Mouse (Mus musculus) large intestine, adult 2 months (tissue): ENCODE results near the gene Bcat2. TPM values are rescaled to one million over a fixed set of nuclear protein-coding genes. Genes with fewer than 3 reads are reported as not detected.

Experiments used
- polyA plus RNA-seq: library from polyadenylated mRNA; depleted of rRNA; stranded (reverse); fragments of >200 nt; gene quantifications from 2 replicates; pipeline ENCODE4 v1.2.3, GENCODE M21; 2012; rRNA removed

Bcat2 gene
- polyA plus RNA-seq, 1 experiment = 40.9 TPM

Other genes with a start within 250 kb of the Bcat2 start
- gene Trpm4, start 236.4 kb upstream of the Bcat2 start, polyA plus RNA-seq = 182 and 185 TPM in 2 replicates
- 0.40 and 0.67 TPM in 2 replicates for gene Hrc, start 234.9 kb upstream of the Bcat2 start, polyA plus RNA-seq
- gene Ppfia3, start 203.1 kb upstream of the Bcat2 start, polyA plus RNA-seq = 47.1 and 70.3 TPM in 2 replicates
- gene Lin7b, start 199.6 kb upstream of the Bcat2 start, polyA plus RNA-seq = 4.5 and 7.9 TPM in 2 replicates
- 102 and 165 TPM in 2 replicates for gene Snrnp70, start 174.4 kb upstream of the Bcat2 start, polyA plus RNA-seq
- gene Kcna7, start 164.5 kb upstream of the Bcat2 start, polyA plus RNA-seq = 0.06 TPM in 1 of 2 replicates, not detected in the other
- 0.10 and 0.16 TPM in 2 replicates for gene Ntf5, start 156.5 kb upstream of the Bcat2 start, polyA plus RNA-seq
- gene Lhb, start 149.3 kb upstream of the Bcat2 start, polyA plus RNA-seq = not detected in 2 replicates
- gene Gys1, start 135.3 kb upstream of the Bcat2 start, polyA plus RNA-seq = 11.2 and 14.7 TPM in 2 replicates
- 70.5 and 70.6 TPM in 2 replicates for gene Ruvbl2, start 132.1 kb upstream of the Bcat2 start, polyA plus RNA-seq
- gene Ftl1, start 110.3 kb upstream of the Bcat2 start, polyA plus RNA-seq = 1,842 and 2,045 TPM in 2 replicates
- 105 and 106 TPM in 2 replicates for gene Bax, start 103.3 kb upstream of the Bcat2 start, polyA plus RNA-seq
- 0.30 TPM in 1 of 2 replicates, not detected in the other for gene Tulp2, start 88.3 kb upstream of the Bcat2 start, polyA plus RNA-seq
- gene Gm45808, start 83.3 kb upstream of the Bcat2 start, polyA plus RNA-seq = not detected in 2 replicates
- 0.45 and 1.4 TPM in 2 replicates for gene Dhdh, start 81.3 kb upstream of the Bcat2 start, polyA plus RNA-seq
- 384 and 422 TPM in 2 replicates for gene Nucb1, start 59.7 kb upstream of the Bcat2 start, polyA plus RNA-seq
- gene Ppp1r15a, start 43.9 kb upstream of the Bcat2 start, polyA plus RNA-seq = 14.8 and 18.4 TPM in 2 replicates
- gene Plekha4, start 43.8 kb upstream of the Bcat2 start, polyA plus RNA-seq = 4.0 and 4.6 TPM in 2 replicates
- 0.30 and 0.50 TPM in 2 replicates for gene Hsd17b14, start 15.3 kb upstream of the Bcat2 start, polyA plus RNA-seq
- gene Fgf21, start 45.3 kb downstream of the Bcat2 start, polyA plus RNA-seq = 0.25 and 0.29 TPM in 2 replicates
- 2.5 and 2.7 TPM in 2 replicates for gene Fut1, start 47.1 kb downstream of the Bcat2 start, polyA plus RNA-seq
- 0.07 and 0.25 TPM in 2 replicates for gene Izumo1, start 51.7 kb downstream of the Bcat2 start, polyA plus RNA-seq
- gene Rasip1, start 57.3 kb downstream of the Bcat2 start, polyA plus RNA-seq = 5.0 and 5.3 TPM in 2 replicates
- 0.77 and 1.3 TPM in 2 replicates for gene Mamstr, start 69.8 kb downstream of the Bcat2 start, polyA plus RNA-seq
- gene Fut2, start 96.2 kb downstream of the Bcat2 start, polyA plus RNA-seq = 11.6 and 64.5 TPM in 2 replicates
- gene Ntn5, start 113.9 kb downstream of the Bcat2 start, polyA plus RNA-seq = 0.92 and 4.4 TPM in 2 replicates
- 0.10 and 0.63 TPM in 2 replicates for gene Sec1, start 124.2 kb downstream of the Bcat2 start, polyA plus RNA-seq
- gene Car11, start 129.7 kb downstream of the Bcat2 start, polyA plus RNA-seq = 2.7 and 3.6 TPM in 2 replicates
- gene Dbp, start 134.9 kb downstream of the Bcat2 start, polyA plus RNA-seq = 6.4 and 7.9 TPM in 2 replicates
- gene Rpl18, start 145.3 kb downstream of the Bcat2 start, polyA plus RNA-seq = 1,707 and 1,915 TPM in 2 replicates
- gene Sphk2, start 147.8 kb downstream of the Bcat2 start, polyA plus RNA-seq = 51.9 and 70.7 TPM in 2 replicates
- gene Fam83e, start 151.1 kb downstream of the Bcat2 start, polyA plus RNA-seq = 106 and 117 TPM in 2 replicates
- gene Spaca4, start 155.7 kb downstream of the Bcat2 start, polyA plus RNA-seq = not detected in 2 replicates
- 0.73 and 2.1 TPM in 2 replicates for gene Lmtk3, start 213.6 kb downstream of the Bcat2 start, polyA plus RNA-seq
- gene Sult2b1, start 214.5 kb downstream of the Bcat2 start, polyA plus RNA-seq = 210 and 303 TPM in 2 replicates
- 39.6 and 49.1 TPM in 2 replicates for gene Cyth2, start 244.4 kb downstream of the Bcat2 start, polyA plus RNA-seq